Mouse (Mus musculus): ENCODE measurements around the gene Zbtb20.

DNA sequence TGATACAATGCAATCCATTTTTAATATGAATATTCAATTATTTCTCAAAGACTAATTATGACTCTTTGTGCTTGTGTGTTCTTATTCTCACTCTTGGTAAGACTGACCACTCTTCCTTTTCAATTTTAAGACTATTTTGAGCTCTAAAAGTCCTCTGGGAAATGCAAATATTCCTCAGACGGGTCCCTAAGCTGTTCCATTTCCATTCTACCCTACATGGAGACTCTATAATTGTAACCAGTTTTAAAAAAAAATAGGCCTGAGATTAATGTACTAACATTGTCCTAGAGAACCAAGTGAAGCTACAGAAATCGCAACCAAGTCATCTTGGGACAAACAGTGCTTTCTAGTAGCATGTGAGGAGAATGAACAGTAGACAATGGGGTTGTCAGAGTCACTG, 777.6 kb downstream of the Zbtb20 start:
- no peak for TF ChIP-seq USF1 (IDR thresholded peaks at IDR 0.05; ENCODE audit: low read depth)
- TF ChIP-seq CTCF (IDR thresholded peaks at IDR 0.05; ENCODE audit: control insufficient read depth, insufficient read depth, insufficient read length): no peak
- TF ChIP-seq CEBPB (IDR thresholded peaks at IDR 0.05; ENCODE audit: low read depth): no peak
- no peak for TF ChIP-seq MAX (IDR thresholded peaks at IDR 0.05)
- TF ChIP-seq MYOD1 (IDR thresholded peaks at IDR 0.05; ENCODE audit: control insufficient read depth, insufficient read length, low read depth): no peak

All from C2C12 (cell line).